Comparison of ENCODE assay signal across 8 mouse cellular contexts in the genomic region with DNA sequence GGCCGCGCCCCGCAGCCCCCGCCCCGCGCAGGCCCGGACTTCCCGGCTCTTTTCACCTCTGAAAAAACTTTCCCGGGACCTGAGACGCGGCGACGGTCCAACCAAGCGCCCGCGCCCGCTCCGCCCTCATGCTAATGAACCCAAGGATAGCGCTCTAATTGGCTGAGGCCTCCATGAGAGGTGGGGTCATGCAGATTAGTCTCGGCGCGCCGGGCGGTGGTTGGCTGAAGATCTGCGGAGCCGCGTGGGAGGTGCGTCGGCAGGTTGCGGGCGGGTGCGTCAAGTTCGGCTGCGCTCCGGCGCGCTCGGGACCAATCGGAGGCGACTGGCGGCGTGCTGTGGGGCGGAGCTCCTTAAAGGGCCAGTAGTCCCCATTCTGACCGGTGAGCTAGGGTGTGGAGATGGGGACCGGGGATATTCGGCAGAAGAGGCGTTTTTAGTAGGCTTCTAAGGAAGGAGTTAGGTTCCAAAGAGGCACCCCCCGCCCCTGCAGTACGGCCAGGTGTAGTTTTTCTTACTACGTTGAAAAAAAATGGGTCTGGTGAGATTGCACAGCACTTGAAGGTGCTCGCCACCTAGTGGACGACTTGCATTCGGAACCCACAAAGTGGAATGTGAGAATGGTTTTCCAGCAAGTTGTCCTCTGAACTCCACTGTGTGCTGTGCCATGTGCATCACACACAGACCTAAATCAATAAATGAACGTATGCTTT. TPM values are rescaled to one million over a fixed set of nuclear protein-coding genes. Genes with fewer than 3 reads are reported as not detected.
A peak's percentile ranks its signal among the peaks of the same experiment; 100 is the strongest.
DNase-seq lines count a peak whose midpoint lies in the region; ATAC-seq and TF ChIP-seq lines count a peak whose summit lies in the region.

A gene (minus strand): TSS at position 130 of the 713 bp plus-strand sequence.

- peak; percentile 98 for TF ChIP-seq CTCF in bone marrow macrophage, adult 2 months (IDR thresholded peaks at IDR 0.05; ENCODE audit: low read depth, low read length)
- TF ChIP-seq CTCF in embryonic fibroblast, embryonic 13.5 days (IDR thresholded peaks at IDR 0.05; ENCODE audit: borderline replicate concordance, insufficient read depth, low read length), result peak; percentile 67; the same call in 1 of the 2 replicates

- peaks cover 33% of the 10 kb centered on the region for H3K4me1 ChIP-seq in bone marrow macrophage, adult 2 months (ENCODE audit: control insufficient read depth, insufficient read depth, low read length)
- peaks cover 4% of the 10 kb centered on the region; the same call in 1 of the 2 replicates for H3K4me1 ChIP-seq in embryonic fibroblast, embryonic 13.5 days (ENCODE audit: control insufficient read depth, insufficient read depth, low read length)
- H3K4me1 ChIP-seq in kidney, embryonic 14.5 days (ENCODE audit: control insufficient read depth, insufficient read depth, low read length), result peaks cover 16% of the 10 kb centered on the region
- H3K4me1 ChIP-seq in limb, embryonic 15.5 days, result peaks cover 32% of the 10 kb centered on the region

- H3K27me3 ChIP-seq in kidney, embryonic 14.5 days (ENCODE audit: control insufficient read depth, insufficient read depth, low read length), result no peaks in the 10 kb centered on the region
- peaks cover 3% of the 10 kb centered on the region; the same call in 1 of the 2 replicates for H3K27me3 ChIP-seq in limb, embryonic 15.5 days

- under 1% methylated on average over 46 of the region's 54 CpGs for WGBS in kidney, embryonic 14.5 days
- under 1% methylated on average over 54 of the region's 54 CpGs for WGBS in limb, embryonic 15.5 days

- peak within 1 kb of the TSS; percentile 62 for H3K27ac ChIP-seq in bone marrow macrophage, adult 2 months (ENCODE audit: insufficient read depth, low read depth, low read length)
- peak within 1 kb of the TSS; percentile 75 for H3K27ac ChIP-seq in embryonic fibroblast, embryonic 13.5 days (ENCODE audit: insufficient read depth, low read length)
- H3K27ac ChIP-seq in kidney, embryonic 14.5 days (ENCODE audit: low read depth, low read length), result peak within 1 kb of the TSS; percentile 69; the same call in 1 of the 2 replicates
- peak within 1 kb of the TSS; percentile 78 for H3K27ac ChIP-seq in limb, embryonic 15.5 days

- ATAC-seq in kidney, embryonic 14.5 days (ENCODE audit: low FRiP score, low TSS enrichment), result peak; percentile 94
- ATAC-seq in limb, embryonic 15.5 days (ENCODE audit: insufficient number of reproducible peaks, low FRiP score, low TSS enrichment, low read depth), result peak; percentile 95

- peaks cover 13% of the 10 kb centered on the region; the same call in 1 of the 2 replicates for H3K36me3 ChIP-seq in kidney, embryonic 14.5 days (ENCODE audit: control insufficient read depth, insufficient read depth, low read length)
- H3K36me3 ChIP-seq in limb, embryonic 15.5 days, result peaks cover 16% of the 10 kb centered on the region

- peak within 1 kb of the TSS; percentile 93 for H3K4me3 ChIP-seq in bone marrow macrophage, adult 2 months (ENCODE audit: insufficient read depth, low read length)
- peak within 1 kb of the TSS; percentile 77 for H3K4me3 ChIP-seq in embryonic fibroblast, embryonic 13.5 days (ENCODE audit: insufficient read depth, low read length)
- H3K4me3 ChIP-seq in kidney, embryonic 14.5 days (ENCODE audit: low read length), result peak within 1 kb of the TSS; percentile 74
- peak within 1 kb of the TSS; percentile 79 for H3K4me3 ChIP-seq in limb, embryonic 15.5 days

- H3K4me2 ChIP-seq in kidney, embryonic 14.5 days (replicated peaks; ENCODE audit: low read depth, low read length), result peak within 1 kb of the TSS; percentile 73
- peak within 1 kb of the TSS; percentile 84 for H3K4me2 ChIP-seq in limb, embryonic 15.5 days

- peak; percentile 100 for DNase-seq in A20 (ENCODE audit: low read depth, low spot score)
- DNase-seq in heart, adult 9 months (ENCODE audit: low spot score in 2 of 2), result peak; percentile 99 to 100
- DNase-seq in monocyte, adult 2 months (ENCODE audit: low read depth in 1 of 2, low spot score in 2 of 2), result peak; percentile 97 to 98
- peak; percentile 99 for DNase-seq in spleen, postnatal 36 days (ENCODE audit: low spot score in 2 of 2)

- H3K9ac ChIP-seq in kidney, embryonic 14.5 days (ENCODE audit: low read depth, low read length), result peak within 1 kb of the TSS; percentile 88
- peak within 1 kb of the TSS; percentile 78 for H3K9ac ChIP-seq in limb, embryonic 15.5 days

- no peaks in the 10 kb centered on the region for H3K9me3 ChIP-seq in kidney, embryonic 14.5 days (ENCODE audit: control insufficient read depth, low read length)
- no peaks in the 10 kb centered on the region for H3K9me3 ChIP-seq in limb, embryonic 15.5 days

- no peak for TF ChIP-seq POLR2A in bone marrow macrophage, adult 2 months (IDR thresholded peaks at IDR 0.05; ENCODE audit: borderline replicate concordance, low read depth, low read length)
- TF ChIP-seq POLR2A in embryonic fibroblast, embryonic 13.5 days (IDR thresholded peaks at IDR 0.05; ENCODE audit: low read depth, low read length), result no peak

RNA-seq across cellular contexts. Expression of the gene that starts here (rescaled TPM):
- 52.2 and 53.3 TPM in 2 replicates for polyA plus RNA-seq in bone marrow macrophage, adult 2 months (2012; ENCODE audit: insufficient read depth, insufficient read length, missing spikeins)
- polyA plus RNA-seq in embryonic fibroblast, embryonic 13.5 days (2011; ENCODE audit: insufficient read length, low read depth, missing spikeins), result 75.2 and 81.8 TPM in 2 replicates
- polyA plus RNA-seq in kidney, embryonic 14.5 days (2014; fragmentation: Nextera tagmentation; extraction: Ambion mirVana), result 115 and 119 TPM in 2 replicates
- 86.0 and 89.9 TPM in 2 replicates for polyA plus RNA-seq in limb, embryonic 15.5 days (2015; fragmentation: Nextera tagmentation; extraction: Ambion mirVana)

Comparison
In these comparisons a context has a peak if more than half of its experiments do, and no peak if none do; other contexts are left out.
1. Peak in every context shown above with its lines: DNase-seq, ATAC-seq, H3K4me3 ChIP-seq and H3K27ac ChIP-seq.